Mouse (Mus musculus) liver (tissue): ENCODE measurements at regions not wholly inside any gene's neighbourhood (a gene's known extent, or its start where the extent isn't known, plus 50 kb on each side); places are given as distances from the start of the nearest gene placed in this dataset.
"Not testable (repeated sequence)": the region's sequence is repeated elsewhere in the genome, so short reads cannot be mapped to it uniquely, and the experiment has no call there.

Experiments used
- DNase-seq: peaks from one replicate; pipeline ENCODE4 v3.0.0-alpha.2; 2020; ENCODE audit warnings: mixed read lengths

GRCm38 (mm10) chr3:53792541-53792940 is 52.3 kb upstream of the Gm10985 start:
- no peak for DNase-seq

- no peak for DNase-seq
Observed at GRCm38 (mm10) chr3:53789706-53790105, 55.2 kb upstream of the Gm10985 start.

GRCm38 (mm10) chr3:53785201-53785600 is 59.7 kb upstream of the Gm10985 start:
- no peak for DNase-seq

GRCm38 (mm10) chr3:53776668-53777067 is 68.2 kb upstream of the Gm10985 start:
- no peak for DNase-seq

- DNase-seq: no peak
Observed at GRCm38 (mm10) chr3:53767601-53768000, 77.3 kb upstream of the Gm10985 start.

- DNase-seq: no peak
Observed at GRCm38 (mm10) chr3:53763981-53764380, 80.9 kb upstream of the Gm10985 start.

- DNase-seq: no peak
Observed at GRCm38 (mm10) chr3:53761514-53762075, 83.3 kb upstream of the Gm10985 start.

GRCm38 (mm10) chr3:53756115-53756853 is 88.6 kb upstream of the Gm10985 start:
- DNase-seq: no peak

GRCm38 (mm10) chr3:53737161-53737560 is 80.0 kb upstream of the Frem2 start:
- DNase-seq: no peak

GRCm38 (mm10) chr3:53735607-53736006 is 78.5 kb upstream of the Frem2 start:
- not testable (repeated sequence) for DNase-seq

- DNase-seq: no peak
Observed at GRCm38 (mm10) chr3:53735147-53735546, 78.0 kb upstream of the Frem2 start.

GRCm38 (mm10) chr3:53730440-53730839 is 73.3 kb upstream of the Frem2 start:
- peak; percentile 6 for DNase-seq

- DNase-seq: peak; percentile 45
Observed at GRCm38 (mm10) chr3:53729810-53730209, 72.7 kb upstream of the Frem2 start.

GRCm38 (mm10) chr3:53729131-53729530 is 72.0 kb upstream of the Frem2 start:
- DNase-seq: no peak

- DNase-seq: no peak
Observed at GRCm38 (mm10) chr3:53727737-53728136, 70.6 kb upstream of the Frem2 start.

GRCm38 (mm10) chr3:53707101-53707500 is 49.9 kb upstream of the Frem2 start:
- no peak for DNase-seq
